Mouse (Mus musculus): Measurements from ENCODE around the gene Comt. TPM values are rescaled to one million over a fixed set of nuclear protein-coding genes. Genes with fewer than 3 reads are reported as not detected.

Comt gene
- 8.2 TPM for total RNA-seq (2023)

DNA sequence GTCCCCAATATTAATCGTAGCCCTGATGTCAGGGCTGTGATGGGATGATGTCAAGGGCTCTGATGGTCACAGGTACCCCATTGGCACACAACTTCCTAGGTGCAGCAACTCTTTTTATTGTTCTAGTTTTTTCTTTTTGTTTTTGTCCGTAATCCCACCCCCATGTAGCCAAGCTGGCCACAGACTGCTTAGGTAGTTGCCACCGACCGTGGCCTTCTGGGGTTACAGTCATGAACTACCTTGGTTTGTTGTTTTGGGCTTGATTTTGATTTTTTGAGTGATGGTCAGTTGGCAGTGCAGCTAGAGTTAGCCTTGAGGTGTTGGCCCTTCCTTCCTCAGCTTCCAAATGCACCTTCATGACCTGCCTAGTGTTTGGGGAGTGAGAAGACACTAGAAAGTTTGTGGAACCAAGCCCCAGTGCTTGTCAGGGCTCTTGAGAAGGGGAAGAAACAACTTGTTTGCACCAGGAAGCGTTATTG lies at the start of gene Comt:
Gene Comt (minus strand): TSS at position 51 of the 479 bp plus-strand sequence.

DNA sequence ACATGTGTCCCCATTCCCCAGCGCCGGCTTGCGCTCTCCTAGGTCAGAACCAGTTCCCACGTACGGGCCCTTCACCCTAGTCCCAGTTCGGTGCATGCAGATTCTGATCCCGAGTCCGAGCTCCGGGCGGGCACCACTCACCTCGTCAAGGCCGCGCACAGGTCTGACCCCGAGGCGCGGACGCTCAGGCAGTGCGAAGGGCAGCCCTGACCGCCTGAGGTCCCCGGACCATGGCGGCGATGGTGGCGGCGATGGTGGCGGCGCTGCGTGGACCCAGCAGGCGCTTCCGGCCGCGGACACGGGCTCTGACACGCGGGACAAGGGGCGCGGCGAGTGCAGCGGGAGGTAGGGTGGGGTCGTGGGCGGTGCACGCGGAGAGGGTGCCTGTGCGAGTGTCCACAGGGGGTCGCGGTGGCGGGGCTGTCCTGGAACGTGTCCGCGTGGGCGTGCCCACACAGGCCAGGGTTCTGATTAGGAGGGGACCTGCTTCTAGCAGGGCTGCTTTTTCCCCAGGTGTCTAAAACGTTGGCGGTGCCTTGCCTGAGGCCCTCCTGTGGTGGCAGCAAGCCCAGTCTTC lies 349 bp downstream of the Comt start, which contains the start of gene Txnrd2:
Gene Txnrd2 (plus strand): TSS at position 170 of the 577 bp plus-strand sequence.

Other genes with a start within 250 kb of the Comt start
- gene Ccdc188, start 209.0 kb downstream of the Comt start, total RNA-seq (2023): not detected
- 36.7 TPM for gene Zdhhc8, start 191.7 kb downstream of the Comt start, total RNA-seq (2023)
- 96.3 TPM for gene Trmt2a, start 178.2 kb downstream of the Comt start, total RNA-seq (2023)
- 101 TPM for gene Ranbp1, start 178.1 kb downstream of the Comt start, total RNA-seq (2023)
- gene Gm49776, start 168.5 kb downstream of the Comt start, total RNA-seq (2023): not detected
- gene Dgcr8, start 137.6 kb downstream of the Comt start, total RNA-seq (2023): 48.8 TPM
- 47.6 TPM for gene Tango2, start 78.7 kb downstream of the Comt start, total RNA-seq (2023)
- gene Arvcf, start 78.7 kb downstream of the Comt start, total RNA-seq (2023): 3.8 TPM
- 12.6 TPM for gene Txnrd2, start 468 bp downstream of the Comt start, total RNA-seq (2023)
- gene Gnb1l, start 71.9 kb upstream of the Comt start, total RNA-seq (2023): 9.3 TPM
- 7.4 TPM for gene Rtl10, start 72.0 kb upstream of the Comt start, total RNA-seq (2023)
- not detected for gene Tbx1, start 163.8 kb upstream of the Comt start, total RNA-seq (2023)
- 0.49 TPM for gene Gp1bb, start 195.6 kb upstream of the Comt start, total RNA-seq (2023)
- gene Gm49601, start 199.6 kb upstream of the Comt start, total RNA-seq (2023): not detected
- gene Sept5, start 203.1 kb upstream of the Comt start, total RNA-seq (2023): not detected